In genomic region chr4:139252051-139252760, GRCm38 (mm10) we compare ENCODE assay signal across 8 mouse cellular contexts. TPM values are rescaled to one million over a fixed set of nuclear protein-coding genes. Genes with fewer than 3 reads are reported as not detected.
DNase-seq lines count a peak whose midpoint lies in the region; ATAC-seq lines count a peak whose summit lies in the region.

No protein-coding gene starts in this region.

- H3K27ac ChIP-seq in hindbrain, embryonic 15.5 days (replicated peaks), result peak overlapping the region; percentile 18; the same call in 1 of the 2 replicates

- H3K4me3 ChIP-seq in hindbrain, embryonic 15.5 days, result no peak overlapping the region

- 54% methylated on average over 22 of the region's 22 CpGs for WGBS in hindbrain, embryonic 15.5 days

- no peak overlapping the region for H3K4me2 ChIP-seq in hindbrain, embryonic 15.5 days

- no peaks in the 10 kb centered on the region for H3K27me3 ChIP-seq in hindbrain, embryonic 15.5 days

- peak; percentile 73 for DNase-seq in T-cell, adult 2 months (ENCODE audit: low spot score)
- DNase-seq in cerebellum, postnatal 14 days, result peak; percentile 78 to 82
- DNase-seq in frontal cortex, postnatal 36 days (ENCODE audit: low spot score in 2 of 2), result peak; percentile 64 to 80
- DNase-seq in left cerebral cortex, adult 11 months (ENCODE audit: low spot score), result peak; percentile 68
- DNase-seq in right cerebral cortex, postnatal 10 days (ENCODE audit: low spot score in 2 of 2), result peak; percentile 59 to 80
- DNase-seq in urinary bladder, postnatal 14 days (ENCODE audit: low spot score), result peak; percentile 83

- peaks cover 43% of the 10 kb centered on the region for H3K4me1 ChIP-seq in hindbrain, embryonic 15.5 days (replicated peaks)

- peak; percentile 49; the same call in 1 of the 2 replicates for ATAC-seq in hindbrain, embryonic 15.5 days (ENCODE audit: low FRiP score, low read depth)
- ATAC-seq in megakaryocyte, adult 5-6 weeks (ENCODE audit: poor library complexity, severe bottlenecking), result peak; percentile 86

- H3K9me3 ChIP-seq in hindbrain, embryonic 15.5 days, result no peaks in the 10 kb centered on the region

- H3K36me3 ChIP-seq in hindbrain, embryonic 15.5 days, result 0 out of 2 replicates have a peak, but pooled peaks cover 1% of the 10 kb centered on the region

- no peak overlapping the region for H3K9ac ChIP-seq in hindbrain, embryonic 15.5 days

RNA-seq across cellular contexts. Expression of gene Pqlc2, which starts 58.3 kb away (rescaled TPM):
- polyA plus RNA-seq in hindbrain, embryonic 15.5 days (2015; fragmentation: Nextera tagmentation; extraction: Ambion mirVana), result 13.9 and 14.0 TPM in 2 replicates
- total RNA-seq in megakaryocyte, adult 5-6 weeks (2015), result 9.8 and 11.1 TPM in 2 replicates
- 12.8 and 16.1 TPM in 2 replicates for total RNA-seq in megakaryocyte, adult 5-6 weeks (2017)

RNA-seq across cellular contexts. Expression of gene Akr7a5, which starts 58.3 kb away (rescaled TPM):
- polyA plus RNA-seq in hindbrain, embryonic 15.5 days (2015; fragmentation: Nextera tagmentation; extraction: Ambion mirVana), result 64.8 and 66.2 TPM in 2 replicates
- total RNA-seq in megakaryocyte, adult 5-6 weeks (2015), result 3.9 and 4.2 TPM in 2 replicates
- 5.8 and 7.1 TPM in 2 replicates for total RNA-seq in megakaryocyte, adult 5-6 weeks (2017)

RNA-seq across cellular contexts. Expression of gene Capzb, which starts 59.5 kb away (rescaled TPM):
- polyA plus RNA-seq in hindbrain, embryonic 15.5 days (2015; fragmentation: Nextera tagmentation; extraction: Ambion mirVana), result 331 and 334 TPM in 2 replicates
- 683 and 689 TPM in 2 replicates for total RNA-seq in megakaryocyte, adult 5-6 weeks (2015)
- total RNA-seq in megakaryocyte, adult 5-6 weeks (2017), result 251 and 275 TPM in 2 replicates
